Mouse (Mus musculus) C2C12 (cell line): ENCODE data around the gene Alg1.

ENCODE experiments used
- CTCF ChIP-seq: IDR thresholded peaks from one replicate; pipeline ENCODE4 v1.5.1; 2011; ENCODE audit not compliant: control insufficient read depth, insufficient read depth, insufficient read length
- USF1 ChIP-seq: IDR thresholded peaks from one replicate; pipeline ENCODE4 v1.6.1; 2011; ENCODE audit warnings: low read depth, mild to moderate bottlenecking, control low read depth, moderate library complexity

DNA sequence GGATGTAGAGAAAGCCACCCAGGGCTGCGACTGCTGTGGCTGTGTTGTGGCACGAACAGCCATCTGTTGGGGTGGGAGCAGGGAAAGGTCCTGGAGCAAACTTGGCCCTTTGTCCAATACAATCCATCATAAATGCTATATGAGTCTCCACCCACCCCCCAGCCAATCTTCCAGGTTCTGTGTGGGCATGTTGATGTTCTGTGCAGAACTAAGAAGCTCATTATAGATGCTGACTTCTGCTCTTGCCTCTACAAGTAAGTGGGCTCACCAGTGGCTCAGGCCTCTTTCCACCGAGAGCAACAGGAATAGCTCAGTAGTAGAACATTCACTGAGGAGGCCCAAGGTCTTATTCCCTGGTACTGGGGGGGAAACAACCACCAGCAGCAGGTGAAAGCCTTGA, 21.3 kb upstream of the Alg1 start:
- TF ChIP-seq CTCF (no peak), USF1 (no peak)
